Mouse (Mus musculus) hindbrain, embryonic 15.5 days (tissue): ENCODE results near the gene Lin7a. TPM values are rescaled to one million over a fixed set of nuclear protein-coding genes. Genes with fewer than 3 reads are reported as not detected.

Experiments
- ATAC-seq: fragments of 200-750 bp; cut with Nextera tagmentation; 2 replicates; pipeline ENCODE4 v1.8.0; 2017; ENCODE audit warnings: low read depth, moderate number of reproducible peaks, moderate TSS enrichment; ENCODE audit not compliant: low FRiP score
- H3K27ac ChIP-seq: fragments of 300-500 bp; sonication (generic); replicated peaks from 2 replicates; pipeline ENCODE4 v1.5.1; 2015; ENCODE audit warnings: mild to moderate bottlenecking, inconsistent platforms
- H3K27me3 ChIP-seq: fragments of 300-500 bp; sonication (generic); 2 replicates; pipeline ENCODE4 v1.6.1; 2015; ENCODE audit warnings: control low read depth, inconsistent platforms
- H3K36me3 ChIP-seq: fragments of 300-500 bp; sonication (generic); 2 replicates; pipeline ENCODE4 v1.6.1; 2015; ENCODE audit warnings: control low read depth, inconsistent platforms
- H3K4me1 ChIP-seq: fragments of 300-500 bp; sonication (generic); replicated peaks from 2 replicates; pipeline ENCODE4 v1.6.1; 2015; ENCODE audit warnings: control low read depth, inconsistent platforms
- H3K4me2 ChIP-seq: fragments of 300-500 bp; sonication (generic); 2 replicates; pipeline ENCODE4 v1.6.1; 2015; ENCODE audit warnings: moderate library complexity, mild to moderate bottlenecking, inconsistent platforms
- H3K4me3 ChIP-seq: fragments of 300-500 bp; sonication (generic); 2 replicates; pipeline ENCODE4 v1.5.1; 2015; ENCODE audit warnings: mild to moderate bottlenecking, inconsistent platforms
- H3K9ac ChIP-seq: fragments of 300-500 bp; sonication (generic); 2 replicates; pipeline ENCODE4 v1.6.1; 2015; ENCODE audit warnings: inconsistent platforms
- H3K9me3 ChIP-seq: fragments of 300-500 bp; sonication (generic); 2 replicates; pipeline ENCODE4 v1.6.1; 2016; ENCODE audit warnings: control low read depth, inconsistent platforms
- WGBS: fragments of 180-500 bp; shearing (Covaris S2); methylation state at CpG from one replicate; pipeline ENCODE4 v1.1.7; 2015; 5-methylcytosine and 5-hydroxymethylcytosine counted together
- polyA plus RNA-seq: library from polyadenylated mRNA; unstranded; fragments of >200 nt; fragmentation: Nextera tagmentation; extraction: Ambion mirVana; gene quantifications from 2 replicates; pipeline ENCODE4 v1.2.1, GENCODE M21; 2015

Gene Lin7a
- polyA plus RNA-seq, 1 experiment from 2014 or later: 35.0 TPM

DNA sequence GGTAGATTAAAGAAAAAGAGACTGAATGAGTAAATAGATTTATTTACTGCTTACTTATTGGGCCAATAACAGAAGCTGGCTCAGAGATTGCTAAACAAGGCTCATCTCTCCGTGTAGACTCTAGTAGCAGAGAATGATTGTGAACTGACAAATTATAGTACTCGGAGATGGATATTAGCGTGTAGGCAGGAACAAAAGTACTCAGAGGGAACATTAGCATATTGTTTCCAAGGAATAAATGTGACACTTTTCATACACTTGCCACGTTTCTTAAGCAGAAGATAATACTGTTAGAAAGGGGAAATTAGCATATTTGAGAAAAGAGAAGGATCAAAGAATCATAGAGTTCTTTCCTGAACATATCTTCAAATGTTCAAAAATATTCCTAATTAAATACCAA lies 133.9 kb downstream of the Lin7a start:
- H3K4me2 ChIP-seq: no peak overlapping the region
- no peak overlapping the region for H3K27ac ChIP-seq
- ATAC-seq: no peak
- H3K9ac ChIP-seq: no peak overlapping the region
- no peaks in the 10 kb centered on the region for H3K36me3 ChIP-seq
- 49% methylated on average over 4 of the region's 4 CpGs for WGBS
- no peaks in the 10 kb centered on the region for H3K9me3 ChIP-seq
- H3K27me3 ChIP-seq: no peaks in the 10 kb centered on the region
- no peak overlapping the region for H3K4me3 ChIP-seq
- H3K4me1 ChIP-seq: no peaks in the 10 kb centered on the region

DNA sequence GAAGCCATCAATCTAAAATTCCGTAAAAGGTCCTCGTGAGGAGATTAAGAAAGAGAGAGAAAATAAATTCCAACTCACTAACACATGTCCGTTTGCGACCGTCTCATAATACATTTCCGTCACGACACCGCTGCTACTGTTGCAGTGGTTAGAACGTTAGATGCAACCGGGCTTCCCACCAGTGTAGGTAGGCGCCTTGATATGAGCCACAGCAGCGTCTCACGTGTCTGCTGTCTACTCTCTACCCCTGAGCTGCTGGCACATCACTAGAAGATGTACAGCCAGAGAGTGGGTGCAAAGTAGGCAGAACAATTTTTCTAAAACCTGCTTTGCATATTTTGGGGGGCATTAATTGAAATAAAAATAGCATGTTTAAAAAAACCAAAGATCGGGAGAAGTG lies 146.8 kb downstream of the Lin7a start:
- Histone ChIP-seq H3K4me1 (no peaks in the 10 kb centered on the region), H3K27me3 (no peaks in the 10 kb centered on the region), H3K27ac (no peak overlapping the region), H3K9me3 (no peaks in the 10 kb centered on the region), H3K9ac (no peak overlapping the region), H3K4me2 (no peak overlapping the region), H3K4me3 (no peak overlapping the region), H3K36me3 (no peaks in the 10 kb centered on the region)
- ATAC-seq: no peak
- WGBS: 88% methylated on average over 14 of the region's 14 CpGs

DNA sequence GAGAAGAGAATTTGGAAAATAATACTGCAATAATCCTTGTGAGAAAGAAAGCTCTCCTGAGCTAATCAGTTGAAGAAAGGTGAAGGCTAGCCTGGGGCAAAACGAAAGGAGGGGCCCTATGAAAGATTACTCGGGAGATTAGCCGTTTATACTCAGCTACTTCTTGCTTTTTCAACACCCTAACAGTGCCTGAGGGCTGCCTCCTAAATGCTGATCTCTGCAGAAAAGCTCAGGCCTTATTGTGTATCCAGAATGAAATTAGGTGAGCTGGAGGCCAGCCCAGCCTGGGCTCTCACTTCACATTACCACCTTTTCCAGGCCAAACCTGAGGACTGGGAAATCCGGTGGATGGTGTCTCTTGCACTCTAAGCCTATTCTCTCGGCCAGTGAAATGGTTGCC lies 165.5 kb downstream of the Lin7a start:
- no peak overlapping the region for H3K9ac ChIP-seq
- no peaks in the 10 kb centered on the region for H3K27me3 ChIP-seq
- no peak overlapping the region for H3K4me3 ChIP-seq
- H3K4me2 ChIP-seq: no peak overlapping the region
- H3K4me1 ChIP-seq: no peaks in the 10 kb centered on the region
- no peak overlapping the region for H3K27ac ChIP-seq
- no peak for ATAC-seq
- 71% methylated on average over 5 of the region's 5 CpGs for WGBS
- no peaks in the 10 kb centered on the region for H3K36me3 ChIP-seq
- H3K9me3 ChIP-seq: no peaks in the 10 kb centered on the region

DNA sequence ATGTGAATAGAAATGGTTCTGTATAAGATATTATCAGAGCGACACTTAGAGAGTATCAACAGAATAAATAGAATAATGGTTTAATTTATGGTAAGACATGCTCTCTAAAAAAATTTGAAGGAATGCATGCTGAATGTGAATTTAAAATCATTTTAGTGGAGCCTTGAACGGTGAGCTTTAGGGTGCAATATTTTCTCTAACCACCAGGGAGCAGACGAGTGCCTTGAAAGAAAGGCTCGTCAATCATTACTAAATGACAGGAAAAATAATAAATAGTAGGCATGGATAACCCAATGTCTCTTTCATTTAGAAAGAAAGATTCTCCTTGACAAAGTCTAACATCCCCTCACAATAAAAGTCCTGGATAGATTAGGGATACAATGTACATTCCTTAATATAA lies 171.3 kb downstream of the Lin7a start:
- no peak overlapping the region for H3K4me2 ChIP-seq
- ATAC-seq: no peak
- no peak overlapping the region for H3K27ac ChIP-seq
- H3K9ac ChIP-seq: no peak overlapping the region
- no peaks in the 10 kb centered on the region for H3K4me1 ChIP-seq
- H3K27me3 ChIP-seq: no peaks in the 10 kb centered on the region
- 13% methylated on average over 4 of the region's 4 CpGs for WGBS
- H3K4me3 ChIP-seq: no peak overlapping the region
- no peaks in the 10 kb centered on the region for H3K36me3 ChIP-seq
- no peaks in the 10 kb centered on the region for H3K9me3 ChIP-seq

DNA sequence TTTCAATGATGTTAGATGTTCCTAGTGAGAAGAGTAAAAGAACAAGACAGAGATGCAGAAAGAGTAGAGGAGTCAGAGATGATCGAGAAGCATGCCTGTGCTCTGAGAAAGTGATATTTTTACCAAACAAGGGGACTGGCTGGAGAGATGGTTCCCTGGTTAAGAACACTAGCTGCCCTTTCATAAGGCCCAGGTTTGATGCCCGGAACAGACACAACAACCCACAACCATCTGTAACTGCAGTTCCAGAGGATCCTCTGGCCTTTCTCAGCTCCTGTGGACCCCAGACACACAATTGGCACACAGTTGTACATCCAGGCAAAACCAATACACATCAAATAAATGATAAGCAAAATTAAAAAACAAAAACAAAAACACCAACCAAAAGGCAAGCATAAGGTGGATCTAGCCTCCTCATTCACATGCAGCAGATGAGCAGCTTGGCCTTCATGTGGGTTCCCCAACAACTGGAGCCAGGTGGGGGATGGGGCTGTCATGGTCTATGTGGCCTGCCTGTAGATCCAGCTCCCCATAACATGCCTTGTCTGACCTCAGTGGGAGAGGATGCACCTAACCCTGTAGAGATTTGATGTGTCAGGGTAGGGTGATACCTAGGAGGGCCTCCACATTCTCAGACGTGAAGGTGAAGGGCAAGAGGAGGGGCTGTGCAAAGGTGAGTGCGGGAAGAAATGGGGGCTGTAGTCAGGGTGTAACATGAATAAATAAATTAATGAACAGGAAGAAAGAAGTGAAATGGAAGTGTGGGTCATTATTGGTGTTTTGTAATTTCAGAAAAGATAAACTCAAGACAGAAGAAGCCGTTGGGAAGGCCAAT lies 178.2 kb downstream of the Lin7a start:
- Histone ChIP-seq H3K9ac (no peak overlapping the region), H3K4me2 (no peak overlapping the region), H3K36me3 (no peaks in the 10 kb centered on the region), H3K9me3 (no peaks in the 10 kb centered on the region), H3K4me3 (no peak overlapping the region), H3K27ac (no peak overlapping the region), H3K27me3 (no peaks in the 10 kb centered on the region), H3K4me1 (no peaks in the 10 kb centered on the region)
- 94% methylated on average over 5 of the region's 5 CpGs for WGBS
- no peak for ATAC-seq

DNA sequence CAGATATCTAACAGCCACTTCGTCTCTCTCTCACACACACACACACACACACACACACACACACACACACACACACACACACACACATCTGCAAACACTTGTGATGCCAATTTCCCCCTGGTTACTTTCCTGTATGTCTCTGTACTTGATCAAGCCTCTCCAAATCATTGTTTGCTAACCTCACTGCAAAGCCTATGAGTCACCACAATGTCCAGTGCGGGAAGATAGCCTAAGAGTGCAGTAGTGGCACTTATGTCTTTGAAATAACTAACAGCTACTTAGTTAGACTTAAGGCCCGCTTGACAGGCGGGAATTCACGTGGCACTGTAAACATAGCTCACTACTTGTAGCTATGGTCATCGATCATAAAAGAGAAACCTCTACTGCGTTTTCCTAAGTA lies 196.3 kb downstream of the Lin7a start:
- no peak overlapping the region for H3K4me3 ChIP-seq
- H3K27ac ChIP-seq: no peak overlapping the region
- H3K4me1 ChIP-seq: no peaks in the 10 kb centered on the region
- H3K4me2 ChIP-seq: no peak overlapping the region
- no peak for ATAC-seq
- H3K9ac ChIP-seq: no peak overlapping the region
- WGBS: 94% methylated on average over 7 of the region's 7 CpGs
- no peaks in the 10 kb centered on the region for H3K36me3 ChIP-seq
- no peaks in the 10 kb centered on the region for H3K27me3 ChIP-seq
- H3K9me3 ChIP-seq: no peaks in the 10 kb centered on the region

Other genes starting within 250 kb of the Lin7a start
- gene Acss3, start 148.0 kb upstream of the Lin7a start, polyA plus RNA-seq: 1.4 and 1.5 TPM in 2 replicates
- 0.08 TPM in 1 of 2 replicates, not detected in the other for gene Myf5, start 214.4 kb downstream of the Lin7a start, polyA plus RNA-seq
- 0.12 TPM in 1 of 2 replicates, not detected in the other for gene Myf6, start 223.1 kb downstream of the Lin7a start, polyA plus RNA-seq